Mouse (Mus musculus): ENCODE measurements at regions not wholly inside any gene's neighbourhood (a gene's known extent, or its start where the extent isn't known, plus 50 kb on each side); places are given as distances from the start of the nearest gene placed in this dataset.

DNA sequence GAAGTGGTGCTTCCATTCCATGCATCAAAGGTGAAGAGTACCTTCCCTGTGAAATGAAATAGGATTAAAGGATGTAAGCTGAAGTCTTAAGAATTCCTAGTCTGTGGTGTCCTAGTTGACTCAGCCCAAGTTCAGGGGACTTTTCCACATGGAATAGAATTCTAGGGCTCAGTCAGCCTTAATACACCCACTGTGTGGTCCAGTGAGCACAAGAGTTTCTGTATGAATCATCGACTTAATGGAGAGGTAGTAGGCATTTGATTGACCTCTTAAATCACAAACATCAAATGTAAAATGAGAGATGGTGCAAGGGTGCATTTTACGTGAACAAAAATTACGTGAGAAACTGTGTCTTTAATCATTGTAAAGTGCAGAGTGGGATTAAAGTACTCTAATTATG, 381.1 kb downstream of the Hs3st1 start:
- ATAC-seq (ENCODE audit: low read depth): no peak

DNA sequence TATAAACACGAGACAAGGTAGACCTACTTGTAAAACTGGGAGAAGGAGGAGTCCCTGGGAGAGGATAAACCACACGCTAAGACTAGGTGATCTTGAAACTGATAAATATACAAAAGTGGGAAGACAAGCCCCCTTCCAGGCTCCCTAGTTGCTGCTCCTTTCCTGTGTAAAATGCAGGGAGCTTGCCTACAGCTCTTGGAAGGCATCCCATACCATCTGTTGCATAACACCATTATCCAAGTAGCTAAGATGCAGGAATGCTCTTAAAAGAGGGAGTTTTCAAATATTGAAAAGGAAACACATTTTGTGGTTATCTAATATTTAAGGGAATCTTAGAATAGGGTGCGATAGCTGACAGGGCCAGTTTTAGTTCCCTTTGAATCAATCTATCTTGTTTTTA, 406.6 kb downstream of the Hs3st1 start:
- Histone ChIP-seq H3K27me3 (replicated peaks; ENCODE audit: control insufficient read depth, insufficient read depth, low read length) (no peaks in the 10 kb centered on the region), H3K27ac (replicated peaks; ENCODE audit: low read depth, low read length) (no peak overlapping the region), H3K9me3 (ENCODE audit: control insufficient read depth, low read length) (no peaks in the 10 kb centered on the region), H3K4me2 (ENCODE audit: low read depth, low read length) (no peak overlapping the region), H3K4me3 (ENCODE audit: low read depth, low read length) (no peak overlapping the region), H3K4me1 (ENCODE audit: control insufficient read depth, insufficient read depth, low read length) (no peaks in the 10 kb centered on the region), H3K36me3 (ENCODE audit: control insufficient read depth, insufficient read depth, low read length) (no peaks in the 10 kb centered on the region), H3K9ac (ENCODE audit: low read depth, low read length) (no peak overlapping the region)
- ATAC-seq (ENCODE audit: low read depth): no peak
- WGBS: 72% methylated on average over 3 of the region's 3 CpGs
- no peak for DNase-seq (ENCODE audit: low spot score)

More for the DNA sequence above, 381.1 kb downstream of the Hs3st1 start:
- no peaks in the 10 kb centered on the region for H3K27me3 ChIP-seq (replicated peaks; ENCODE audit: control insufficient read depth, insufficient read depth, low read length)
- no peak for DNase-seq (ENCODE audit: low spot score)
- no peak overlapping the region for H3K9ac ChIP-seq (ENCODE audit: low read depth, low read length)
- no peak overlapping the region for H3K4me3 ChIP-seq (ENCODE audit: low read depth, low read length)
- no peaks in the 10 kb centered on the region for H3K4me1 ChIP-seq (ENCODE audit: control insufficient read depth, insufficient read depth, low read length)
- 85% methylated on average over 3 of the region's 3 CpGs for WGBS
- no peak overlapping the region for H3K27ac ChIP-seq (replicated peaks; ENCODE audit: low read depth, low read length)
- H3K36me3 ChIP-seq (ENCODE audit: control insufficient read depth, insufficient read depth, low read length): no peaks in the 10 kb centered on the region
- H3K4me2 ChIP-seq (ENCODE audit: low read depth, low read length): no peak overlapping the region
- no peaks in the 10 kb centered on the region for H3K9me3 ChIP-seq (ENCODE audit: control insufficient read depth, low read length)

DNA sequence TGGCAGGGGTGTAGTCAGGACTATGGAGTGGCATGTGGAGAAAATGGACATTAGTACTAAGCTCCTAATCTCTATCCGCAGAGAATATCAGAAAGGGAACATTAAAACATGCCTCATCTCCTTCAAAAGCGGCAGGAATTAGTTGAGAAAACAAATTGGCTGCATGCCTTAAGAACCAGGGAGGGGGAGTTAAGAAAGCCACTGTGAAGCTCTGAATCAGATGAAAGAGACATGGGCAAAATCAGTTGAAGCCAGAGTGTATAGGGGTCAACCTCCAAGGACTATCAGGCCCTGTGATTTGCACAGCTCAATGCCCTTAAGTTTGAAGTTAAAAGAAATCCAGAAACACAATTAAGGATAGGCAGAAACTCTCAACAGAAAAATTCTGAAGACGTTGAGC, 408.3 kb downstream of the Hs3st1 start:
- no peak overlapping the region for H3K4me3 ChIP-seq (ENCODE audit: low read depth, low read length)
- no peaks in the 10 kb centered on the region for H3K36me3 ChIP-seq (ENCODE audit: control insufficient read depth, insufficient read depth, low read length)
- no peaks in the 10 kb centered on the region for H3K27me3 ChIP-seq (replicated peaks; ENCODE audit: control insufficient read depth, insufficient read depth, low read length)
- H3K9me3 ChIP-seq (ENCODE audit: control insufficient read depth, low read length): no peaks in the 10 kb centered on the region
- ATAC-seq (ENCODE audit: low read depth) (no peak), DNase-seq (ENCODE audit: low spot score) (no peak)
- H3K9ac ChIP-seq (ENCODE audit: low read depth, low read length): no peak overlapping the region
- H3K4me2 ChIP-seq (ENCODE audit: low read depth, low read length): no peak overlapping the region
- WGBS: 73% methylated on average over 3 of the region's 3 CpGs
- H3K4me1 ChIP-seq (ENCODE audit: control insufficient read depth, insufficient read depth, low read length): no peaks in the 10 kb centered on the region
- no peak overlapping the region for H3K27ac ChIP-seq (replicated peaks; ENCODE audit: low read depth, low read length)

GRCm38 (mm10) chr5:39337917-39338316, 417.4 kb downstream of the Hs3st1 start:
- H3K9ac ChIP-seq (ENCODE audit: low read depth, low read length): no peak overlapping the region
- no peak overlapping the region for H3K4me2 ChIP-seq (ENCODE audit: low read depth, low read length)
- no peak overlapping the region for H3K4me3 ChIP-seq (ENCODE audit: low read depth, low read length)
- no peaks in the 10 kb centered on the region for H3K9me3 ChIP-seq (ENCODE audit: control insufficient read depth, low read length)
- WGBS: 81% methylated on average over 1 of the region's 1 CpGs
- no peak overlapping the region for H3K27ac ChIP-seq (replicated peaks; ENCODE audit: low read depth, low read length)
- no peak for ATAC-seq (ENCODE audit: low read depth)
- no peaks in the 10 kb centered on the region for H3K36me3 ChIP-seq (ENCODE audit: control insufficient read depth, insufficient read depth, low read length)
- no peak for DNase-seq (ENCODE audit: low spot score)
- no peaks in the 10 kb centered on the region for H3K27me3 ChIP-seq (replicated peaks; ENCODE audit: control insufficient read depth, insufficient read depth, low read length)
- H3K4me1 ChIP-seq (ENCODE audit: control insufficient read depth, insufficient read depth, low read length): no peaks in the 10 kb centered on the region

DNA sequence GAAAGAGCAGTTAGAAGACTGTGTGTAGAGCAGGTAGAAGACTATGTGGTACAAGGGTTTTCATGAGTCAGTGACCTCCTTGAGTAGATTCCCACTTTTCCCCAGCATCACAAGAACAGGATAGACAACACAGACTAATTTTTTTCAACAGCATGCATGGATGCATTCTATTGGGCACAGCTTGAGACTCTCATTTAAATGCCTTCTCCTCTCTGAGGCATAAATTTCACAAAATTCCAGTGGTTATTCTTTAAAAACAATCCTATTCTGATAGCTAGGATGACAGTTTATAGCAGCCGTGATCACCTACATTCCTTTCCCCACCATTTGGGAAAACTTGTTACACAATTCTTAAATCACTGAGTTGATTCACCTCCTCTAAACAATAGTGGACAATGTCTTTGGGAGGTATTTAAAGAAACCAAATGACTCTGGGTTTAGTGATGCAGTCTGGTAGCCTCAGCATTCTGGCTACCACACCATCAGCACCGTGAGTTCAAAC, 418.7 kb downstream of the Hs3st1 start:
- Histone ChIP-seq H3K27ac (replicated peaks; ENCODE audit: low read depth, low read length) (no peak overlapping the region), H3K27me3 (replicated peaks; ENCODE audit: control insufficient read depth, insufficient read depth, low read length) (no peaks in the 10 kb centered on the region), H3K9ac (ENCODE audit: low read depth, low read length) (no peak overlapping the region), H3K9me3 (ENCODE audit: control insufficient read depth, low read length) (no peaks in the 10 kb centered on the region), H3K4me2 (ENCODE audit: low read depth, low read length) (no peak overlapping the region), H3K4me1 (ENCODE audit: control insufficient read depth, insufficient read depth, low read length) (no peaks in the 10 kb centered on the region), H3K4me3 (ENCODE audit: low read depth, low read length) (no peak overlapping the region), H3K36me3 (ENCODE audit: control insufficient read depth, insufficient read depth, low read length) (no peaks in the 10 kb centered on the region)
- no peak for ATAC-seq (ENCODE audit: low read depth)
- WGBS: 88% methylated on average over 2 of the region's 2 CpGs
- no peak for DNase-seq (ENCODE audit: low spot score)

GRCm38 (mm10) chr5:39335321-39335720, 420.0 kb downstream of the Hs3st1 start:
- no peak overlapping the region for H3K27ac ChIP-seq (replicated peaks; ENCODE audit: low read depth, low read length)
- H3K4me2 ChIP-seq (ENCODE audit: low read depth, low read length): no peak overlapping the region
- no peaks in the 10 kb centered on the region for H3K27me3 ChIP-seq (replicated peaks; ENCODE audit: control insufficient read depth, insufficient read depth, low read length)
- no peak for ATAC-seq (ENCODE audit: low read depth)
- whole genome bisulfite sequencing: 72% methylated on average over 2 of the region's 2 CpGs
- no peaks in the 10 kb centered on the region for H3K4me1 ChIP-seq (ENCODE audit: control insufficient read depth, insufficient read depth, low read length)
- no peaks in the 10 kb centered on the region for H3K9me3 ChIP-seq (ENCODE audit: control insufficient read depth, low read length)
- DNase-seq (ENCODE audit: low spot score): no peak
- H3K4me3 ChIP-seq (ENCODE audit: low read depth, low read length): no peak overlapping the region
- no peak overlapping the region for H3K9ac ChIP-seq (ENCODE audit: low read depth, low read length)
- no peaks in the 10 kb centered on the region for H3K36me3 ChIP-seq (ENCODE audit: control insufficient read depth, insufficient read depth, low read length)

DNA sequence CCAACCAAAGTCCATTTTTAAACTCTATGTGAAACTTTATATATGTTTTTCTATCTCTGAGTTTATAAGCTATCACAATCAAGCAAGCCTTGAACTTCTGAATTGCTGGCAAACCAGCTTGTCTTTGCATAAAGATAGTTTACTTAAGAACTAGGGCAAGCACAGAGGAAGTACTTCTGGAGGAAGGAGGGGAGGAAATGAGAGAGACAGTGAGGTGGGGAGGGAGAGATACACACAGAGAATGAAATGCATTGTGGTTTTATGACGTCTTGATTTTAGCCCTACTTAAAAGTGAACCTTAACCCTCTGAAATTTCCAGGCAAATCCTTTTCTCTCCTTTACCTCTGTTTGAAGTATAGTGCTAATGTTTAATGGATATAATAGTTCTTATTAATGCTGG, 421.0 kb downstream of the Hs3st1 start:
- H3K36me3 ChIP-seq (ENCODE audit: control insufficient read depth, insufficient read depth, low read length): no peaks in the 10 kb centered on the region
- H3K27me3 ChIP-seq (replicated peaks; ENCODE audit: control insufficient read depth, insufficient read depth, low read length): no peaks in the 10 kb centered on the region
- no peaks in the 10 kb centered on the region for H3K4me1 ChIP-seq (ENCODE audit: control insufficient read depth, insufficient read depth, low read length)
- ATAC-seq (ENCODE audit: low read depth) (no peak), DNase-seq (ENCODE audit: low spot score) (no peak)
- H3K27ac ChIP-seq (replicated peaks; ENCODE audit: low read depth, low read length): no peak overlapping the region
- 50% methylated on average over 1 of the region's 1 CpGs for WGBS
- H3K4me3 ChIP-seq (ENCODE audit: low read depth, low read length): no peak overlapping the region
- H3K4me2 ChIP-seq (ENCODE audit: low read depth, low read length): no peak overlapping the region
- no peaks in the 10 kb centered on the region for H3K9me3 ChIP-seq (ENCODE audit: control insufficient read depth, low read length)
- no peak overlapping the region for H3K9ac ChIP-seq (ENCODE audit: low read depth, low read length)

GRCm38 (mm10) chr5:39325399-39325798, 429.9 kb downstream of the Hs3st1 start:
- DNase-seq (ENCODE audit: low spot score): no peak
- WGBS: 82% methylated on average over 2 of the region's 2 CpGs
- ATAC-seq (ENCODE audit: low read depth): no peak

GRCm38 (mm10) chr5:39316478-39316877, 438.8 kb downstream of the Hs3st1 start:
- no peaks in the 10 kb centered on the region for H3K27me3 ChIP-seq (replicated peaks; ENCODE audit: control insufficient read depth, insufficient read depth, low read length)
- no peak for ATAC-seq (ENCODE audit: low read depth)
- no peaks in the 10 kb centered on the region for H3K9me3 ChIP-seq (ENCODE audit: control insufficient read depth, low read length)
- no peak overlapping the region for H3K4me3 ChIP-seq (ENCODE audit: low read depth, low read length)
- no peak overlapping the region for H3K9ac ChIP-seq (ENCODE audit: low read depth, low read length)
- H3K27ac ChIP-seq (replicated peaks; ENCODE audit: low read depth, low read length): no peak overlapping the region
- no peaks in the 10 kb centered on the region for H3K4me1 ChIP-seq (ENCODE audit: control insufficient read depth, insufficient read depth, low read length)
- H3K4me2 ChIP-seq (ENCODE audit: low read depth, low read length): no peak overlapping the region
- 77% methylated on average over 3 of the region's 3 CpGs for WGBS
- DNase-seq (ENCODE audit: low spot score): no peak
- no peaks in the 10 kb centered on the region for H3K36me3 ChIP-seq (ENCODE audit: control insufficient read depth, insufficient read depth, low read length)

More at GRCm38 (mm10) chr5:39325399-39325798, 429.9 kb downstream of the Hs3st1 start:
- H3K9ac ChIP-seq (ENCODE audit: low read depth, low read length): no peak overlapping the region
- no peak overlapping the region for H3K27ac ChIP-seq (replicated peaks; ENCODE audit: low read depth, low read length)
- H3K9me3 ChIP-seq (ENCODE audit: control insufficient read depth, low read length): no peaks in the 10 kb centered on the region
- no peaks in the 10 kb centered on the region for H3K36me3 ChIP-seq (ENCODE audit: control insufficient read depth, insufficient read depth, low read length)
- H3K27me3 ChIP-seq (replicated peaks; ENCODE audit: control insufficient read depth, insufficient read depth, low read length): no peaks in the 10 kb centered on the region
- H3K4me1 ChIP-seq (ENCODE audit: control insufficient read depth, insufficient read depth, low read length): no peaks in the 10 kb centered on the region
- H3K4me2 ChIP-seq (ENCODE audit: low read depth, low read length): no peak overlapping the region
- no peak overlapping the region for H3K4me3 ChIP-seq (ENCODE audit: low read depth, low read length)
